Mouse (Mus musculus) ovary, postnatal 10 days (tissue): ENCODE data around the gene Ibtk.
"Not testable (repeated sequence)": the region's sequence is repeated elsewhere in the genome, so short reads cannot be mapped to it uniquely, and the experiment has no call there.

Source experiments
- DNase-seq: peaks from one replicate; pipeline ENCODE4 v3.0.0; 2022; ENCODE audit warnings: low spot score

Ibtk gene

GRCm38 (mm10) chr9:85749142-85749921, at the start of gene Ibtk:
Gene Ibtk, minus strand, starts transcription at chr9:85749334.
- peak; percentile 99 for DNase-seq

GRCm38 (mm10) chr9:85791521-85791920, 42.4 kb upstream of the Ibtk start:
- not testable (repeated sequence) for DNase-seq

- DNase-seq = no peak
Observed at GRCm38 (mm10) chr9:85780249-85780648, 31.1 kb upstream of the Ibtk start.

- no peak for DNase-seq
Observed at GRCm38 (mm10) chr9:85779458-85779857, 30.3 kb upstream of the Ibtk start.

- DNase-seq = no peak
Observed at GRCm38 (mm10) chr9:85777544-85777943, 28.4 kb upstream of the Ibtk start.

- no peak for DNase-seq
Observed at GRCm38 (mm10) chr9:85772280-85772679, 23.1 kb upstream of the Ibtk start.

- no peak for DNase-seq
Observed at GRCm38 (mm10) chr9:85771454-85771853, 22.3 kb upstream of the Ibtk start.

GRCm38 (mm10) chr9:85770369-85770768, 21.2 kb upstream of the Ibtk start:
- DNase-seq = no peak

- no peak for DNase-seq
Observed at GRCm38 (mm10) chr9:85769057-85769789, 20.1 kb upstream of the Ibtk start.

- DNase-seq = no peak
Observed at GRCm38 (mm10) chr9:85767255-85767654, 18.1 kb upstream of the Ibtk start.

- DNase-seq = no peak
Observed at GRCm38 (mm10) chr9:85762476-85762875, 13.3 kb upstream of the Ibtk start.

GRCm38 (mm10) chr9:85750797-85751196, 1.7 kb upstream of the Ibtk start:
- DNase-seq = no peak

GRCm38 (mm10) chr9:85749922-85750509, 882 bp upstream of the Ibtk start:
- DNase-seq = peak; percentile 7

GRCm38 (mm10) chr9:85748204-85749141, 661 bp downstream of the Ibtk start:
- DNase-seq = peak; percentile 53

- no peak for DNase-seq
Observed at GRCm38 (mm10) chr9:85745566-85745965, 3.6 kb downstream of the Ibtk start.

- DNase-seq = no peak
Observed at GRCm38 (mm10) chr9:85743358-85743757, 5.8 kb downstream of the Ibtk start.

- DNase-seq = no peak
Observed at GRCm38 (mm10) chr9:85742107-85742506, 7.0 kb downstream of the Ibtk start.

- no peak for DNase-seq
Observed at GRCm38 (mm10) chr9:85739279-85739678, 9.9 kb downstream of the Ibtk start.

- no peak for DNase-seq
Observed at GRCm38 (mm10) chr9:85734821-85735220, 14.3 kb downstream of the Ibtk start.

GRCm38 (mm10) chr9:85724078-85724477, 25.1 kb downstream of the Ibtk start:
- DNase-seq = no peak

GRCm38 (mm10) chr9:85717336-85717735, 31.8 kb downstream of the Ibtk start:
- no peak for DNase-seq

- DNase-seq = no peak
Observed at GRCm38 (mm10) chr9:85707302-85707701, 41.8 kb downstream of the Ibtk start.
